Mouse (Mus musculus): ENCODE results near the gene Cabp4.
A peak's percentile ranks its signal among the peaks of the same experiment; 100 is the strongest.

The Cabp4 gene

GRCm38 (mm10) chr19:4164100-4164499 is 20.3 kb upstream of the Cabp4 start:
- DNase-seq = no peak

GRCm38 (mm10) chr19:4163543-4163887 is 19.7 kb upstream of the Cabp4 start:
- no peak for DNase-seq

- peak; percentile 98 to 99 for DNase-seq
Observed at GRCm38 (mm10) chr19:4162646-4163542, 19.1 kb upstream of the Cabp4 start, which contains the start of gene Rps6kb2. Gene Rps6kb2, minus strand, starts transcription at chr19:4163354.

GRCm38 (mm10) chr19:4159049-4159448 is 15.2 kb upstream of the Cabp4 start:
- DNase-seq = no peak

GRCm38 (mm10) chr19:4156771-4157170 is 12.9 kb upstream of the Cabp4 start:
- no peak for DNase-seq

GRCm38 (mm10) chr19:4156073-4156579 is 12.3 kb upstream of the Cabp4 start:
- DNase-seq = no peak

- DNase-seq = no peak
Observed at GRCm38 (mm10) chr19:4155223-4156072, 11.6 kb upstream of the Cabp4 start.

GRCm38 (mm10) chr19:4154437-4155222 is 10.8 kb upstream of the Cabp4 start:
- no peak for DNase-seq

GRCm38 (mm10) chr19:4153232-4153654 is 9.4 kb upstream of the Cabp4 start, which contains the start of gene Ptprcap:
Gene Ptprcap, plus strand, starts transcription at chr19:4153604.
- no peak for DNase-seq

GRCm38 (mm10) chr19:4152445-4153231 is 8.8 kb upstream of the Cabp4 start:
- DNase-seq = no peak

GRCm38 (mm10) chr19:4151898-4152297 is 8.1 kb upstream of the Cabp4 start:
- no peak for DNase-seq

GRCm38 (mm10) chr19:4151488-4151860 is 7.6 kb upstream of the Cabp4 start:
- no peak for DNase-seq

- DNase-seq = no peak
Observed at GRCm38 (mm10) chr19:4150567-4151487, 7.0 kb upstream of the Cabp4 start.

GRCm38 (mm10) chr19:4149764-4150461 is 6.1 kb upstream of the Cabp4 start:
- DNase-seq = no peak

- no peak for DNase-seq
Observed at GRCm38 (mm10) chr19:4149283-4149682, 5.5 kb upstream of the Cabp4 start.

GRCm38 (mm10) chr19:4148819-4149218 is 5.0 kb upstream of the Cabp4 start:
- peak in 1 of 2 experiments; percentile 34 for DNase-seq

GRCm38 (mm10) chr19:4148491-4148806 is 4.6 kb upstream of the Cabp4 start, which contains the start of gene Coro1b:
Gene Coro1b, plus strand, starts transcription at chr19:4148619.
- peak; percentile 98 to 99 for DNase-seq

- no peak for DNase-seq
Observed at GRCm38 (mm10) chr19:4147782-4148490, 4.1 kb upstream of the Cabp4 start.

GRCm38 (mm10) chr19:4147022-4147405 is 3.2 kb upstream of the Cabp4 start:
- no peak for DNase-seq

All from kidney, postnatal 36 days (tissue).